Mouse (Mus musculus) frontal cortex, postnatal 25 days (tissue): ENCODE results near the gene Kcnh8.

Experiments used
- DNase-seq, 2 experiments: peaks; one replicate each; pipeline ENCODE4 v3.0.0; 2022; ENCODE audit warnings: low spot score in 2 of 2

Kcnh8 gene

DNA sequence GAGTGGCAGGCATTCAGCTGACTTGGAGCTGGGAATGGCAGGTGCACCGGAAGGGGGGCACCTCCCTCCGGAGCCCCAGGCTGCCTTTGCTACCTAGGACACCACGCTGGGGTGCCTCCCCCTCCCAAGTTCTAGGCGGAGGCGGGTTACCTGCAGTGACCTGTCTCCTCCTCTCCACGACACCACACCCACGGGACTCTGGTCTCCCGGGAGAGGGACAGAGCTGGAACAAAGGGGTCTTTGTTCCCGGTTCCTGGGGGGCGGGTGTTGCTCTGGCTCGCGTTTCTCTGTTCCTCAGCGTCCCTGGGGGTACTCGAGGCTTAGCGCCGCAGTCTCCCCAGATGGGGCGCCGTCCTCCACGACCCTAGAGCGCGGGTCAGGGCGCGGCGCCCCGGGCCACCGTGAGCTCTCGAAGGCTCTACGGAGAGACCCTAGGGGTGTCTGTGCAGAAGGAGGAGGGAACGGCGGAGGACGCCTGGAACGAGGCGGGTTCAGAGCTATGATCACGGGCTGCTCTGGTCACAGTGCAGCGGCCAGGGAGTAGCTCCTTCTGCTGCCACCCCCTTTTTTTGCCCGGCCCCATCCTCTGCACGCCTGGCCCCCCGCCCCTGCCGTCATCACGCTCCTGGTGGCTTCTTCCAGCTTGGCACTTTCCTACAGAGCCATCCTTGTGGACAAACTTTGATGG is at the start of gene Kcnh8:
TSS of gene Kcnh8 (plus strand) at position 617 of the 688 bp plus-strand sequence.
- DNase-seq = peak in 1 of 2 experiments; percentile 5

DNA sequence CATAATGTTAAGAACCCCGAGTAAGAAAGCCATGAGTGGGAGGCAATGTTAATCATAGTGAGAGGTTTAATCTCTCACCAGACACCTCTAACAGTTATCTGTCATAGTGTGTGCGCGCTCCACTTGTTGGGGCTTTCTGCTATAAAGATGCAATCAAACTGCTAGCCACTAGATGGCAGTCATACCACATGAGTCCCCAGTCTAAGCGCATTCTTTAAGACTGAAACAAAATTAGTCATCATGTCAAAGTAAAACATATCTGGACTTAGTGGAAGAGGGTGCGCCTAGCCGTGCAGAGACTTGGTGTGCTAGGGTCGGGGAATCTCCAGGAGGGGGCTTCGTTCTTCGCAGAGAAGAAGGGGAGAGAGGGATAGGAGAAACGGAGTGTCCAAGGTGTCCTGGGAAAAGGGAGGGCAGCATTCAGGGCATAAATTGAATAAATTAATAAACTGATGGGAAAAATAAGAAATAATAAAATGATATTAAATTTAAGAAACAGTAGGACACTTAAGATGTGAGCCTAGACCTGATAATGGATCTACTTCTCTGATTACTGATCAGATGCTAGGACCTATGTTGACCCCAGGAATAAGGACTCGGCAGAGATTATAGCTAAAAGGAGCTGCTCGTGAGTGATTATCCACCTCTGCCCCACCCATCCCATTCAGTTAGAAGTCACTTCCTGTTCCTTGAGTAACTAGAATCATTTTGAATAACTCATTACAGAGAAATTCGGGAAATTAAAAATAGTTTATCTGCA is 42.4 kb upstream of the Kcnh8 start:
- peak; percentile 5 to 37 for DNase-seq

DNA sequence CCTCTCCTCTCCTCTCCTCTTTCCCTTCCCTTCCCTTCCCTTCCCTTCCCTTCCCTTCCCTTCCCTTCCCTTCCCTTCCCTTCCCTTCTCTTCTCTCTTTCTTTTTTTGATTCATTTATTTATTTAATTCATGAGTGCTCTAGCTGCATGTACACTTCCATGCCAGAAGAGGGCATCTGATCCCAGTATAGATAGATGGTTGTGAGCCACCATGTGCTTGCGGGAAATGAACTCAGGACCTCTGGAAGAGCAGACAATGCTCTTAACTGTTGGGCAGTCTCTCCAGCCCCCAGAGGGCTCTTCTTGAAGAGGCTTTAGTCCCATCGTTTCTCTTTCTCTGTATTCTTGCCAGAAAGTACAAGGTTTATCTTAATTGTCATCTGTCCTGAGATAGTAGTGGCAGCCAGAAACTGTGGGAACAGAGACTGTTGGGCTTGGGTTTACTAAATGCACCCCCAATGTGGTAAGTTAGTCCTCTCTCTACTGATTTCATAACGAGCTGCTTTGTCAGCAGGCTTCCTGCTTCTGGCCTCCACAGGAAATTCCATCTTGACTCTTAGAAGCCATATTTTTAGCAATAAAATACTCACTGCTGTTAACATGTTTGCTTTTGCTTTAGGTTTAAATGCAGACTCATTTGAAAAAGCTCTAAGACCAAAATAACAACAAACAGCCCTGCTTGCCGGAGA is 36.9 kb upstream of the Kcnh8 start:
- no peak for DNase-seq

DNA sequence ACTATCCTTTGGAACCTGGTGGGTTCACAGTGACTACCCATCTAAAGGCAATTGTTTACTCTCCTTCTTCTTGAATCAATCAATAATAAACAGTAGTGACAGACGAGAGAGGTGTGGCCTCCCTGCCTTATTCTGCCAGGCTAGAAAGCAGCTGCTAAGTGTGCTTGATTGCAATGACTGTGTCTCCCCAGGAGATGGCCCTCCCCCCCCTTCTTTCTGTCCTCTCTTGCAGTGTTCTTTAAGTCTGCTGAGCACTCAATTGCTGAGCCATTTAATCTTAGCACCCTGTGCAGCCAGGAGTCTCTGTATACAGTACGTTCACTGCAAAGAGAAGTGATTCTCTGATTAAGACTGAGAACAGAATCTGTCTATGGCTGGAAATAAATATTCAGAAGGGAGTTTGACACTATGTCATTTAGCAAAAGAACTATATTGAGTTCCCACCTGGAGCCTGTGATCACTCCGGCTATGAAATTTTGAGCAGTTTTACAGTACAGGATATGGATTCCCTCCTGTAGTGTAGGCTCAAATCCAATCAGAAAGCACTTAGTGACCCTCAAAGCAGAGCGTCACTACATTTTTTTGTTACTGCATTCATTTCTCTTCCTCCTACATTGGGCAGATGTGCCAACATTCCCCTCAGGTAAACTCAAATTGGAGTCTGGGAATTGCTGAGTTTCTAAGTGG is 32.8 kb upstream of the Kcnh8 start:
- no peak for DNase-seq

DNA sequence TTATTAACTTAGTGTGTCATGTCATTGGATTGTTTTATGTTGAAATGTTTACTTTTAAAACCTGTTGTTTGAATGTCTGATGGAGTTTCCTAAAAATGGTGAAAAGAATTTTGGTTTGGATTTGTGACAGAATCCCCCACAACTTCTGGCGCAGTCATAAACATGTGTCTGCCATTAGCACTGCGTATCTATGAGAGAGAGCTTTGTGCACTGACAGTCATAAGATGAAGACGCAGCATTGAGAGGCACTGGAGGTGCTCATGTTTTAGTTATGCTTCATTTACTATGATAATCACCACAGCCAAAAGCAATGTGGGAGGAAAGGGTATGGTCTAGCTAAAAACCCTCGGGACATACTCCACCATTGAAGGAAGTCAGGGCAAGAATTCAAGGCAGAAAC is 30.3 kb upstream of the Kcnh8 start:
- DNase-seq = no peak

DNA sequence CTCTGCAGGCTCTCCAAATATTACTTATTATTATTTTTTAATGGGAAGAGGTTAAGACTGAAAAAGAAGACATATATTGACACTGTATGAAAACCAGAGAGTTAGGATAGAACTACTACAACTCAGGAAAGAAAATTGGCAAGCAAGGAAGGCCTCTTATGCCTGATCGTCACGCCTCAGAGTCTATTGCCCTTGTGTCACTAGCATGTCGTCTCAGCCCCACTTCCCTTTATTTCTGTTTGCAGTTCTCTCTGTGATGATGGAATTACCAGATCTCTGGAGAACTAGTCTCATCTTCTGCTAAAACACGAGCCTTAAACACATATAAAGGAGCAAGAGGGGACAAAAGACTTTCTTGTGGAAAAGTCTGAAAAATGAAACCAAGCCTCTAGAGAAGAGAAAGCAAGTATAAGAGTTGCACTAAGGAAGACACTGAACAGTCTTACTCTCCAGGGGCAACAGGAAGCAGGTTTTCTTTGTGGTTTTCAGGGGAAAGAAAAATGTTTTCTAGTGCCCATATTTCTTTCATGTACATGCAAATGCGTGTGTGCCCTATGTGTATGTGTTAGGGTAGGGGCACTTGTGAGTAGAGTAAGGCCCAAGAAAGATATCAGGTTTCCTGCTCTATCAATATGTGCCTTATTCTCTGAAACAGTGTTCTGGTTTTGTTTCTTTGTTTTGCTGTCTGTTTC is 10.9 kb upstream of the Kcnh8 start:
- DNase-seq = no peak

DNA sequence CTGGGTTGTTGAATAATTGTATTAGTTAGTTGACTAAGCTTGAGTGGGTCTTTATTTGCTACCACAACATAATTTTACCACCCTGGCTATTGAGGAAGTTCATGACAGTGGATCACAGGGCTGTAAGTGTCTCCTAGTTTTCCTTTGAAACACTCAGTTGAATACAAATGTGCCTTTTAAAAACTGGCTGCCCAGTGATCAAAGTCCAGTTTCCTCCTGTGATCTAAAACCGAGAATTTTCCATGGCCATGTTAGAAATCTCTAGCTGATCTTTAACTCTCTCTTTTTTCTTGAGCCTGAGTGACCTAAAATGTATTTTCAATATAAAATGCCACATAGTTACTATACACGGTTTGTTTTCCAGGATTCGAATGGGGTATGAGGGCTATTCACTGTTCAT is 3.4 kb upstream of the Kcnh8 start:
- DNase-seq = no peak

DNA sequence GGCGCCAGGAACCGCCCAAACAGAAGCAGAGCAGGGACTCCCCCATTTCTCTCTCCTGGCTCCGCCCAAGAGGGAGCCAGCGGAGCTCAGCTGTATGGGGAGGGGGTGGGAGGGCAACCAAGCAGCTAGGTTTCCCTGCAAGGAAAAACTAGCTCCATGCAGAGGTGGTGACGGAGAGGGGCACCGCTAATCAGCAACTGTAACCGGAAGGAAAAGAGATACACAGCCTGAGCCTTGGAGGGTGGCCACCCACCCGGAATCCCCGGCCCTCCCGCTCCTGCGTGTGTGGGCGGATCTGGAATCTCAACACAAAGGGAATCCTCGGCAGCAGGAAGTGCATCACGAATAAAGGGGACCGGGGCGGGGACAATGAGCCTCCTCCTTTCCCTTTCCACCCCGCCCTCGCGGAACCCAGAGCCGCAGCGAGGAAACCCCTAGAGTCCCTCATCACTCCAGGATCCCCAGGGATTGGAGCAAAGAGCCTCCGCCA is 1.6 kb upstream of the Kcnh8 start:
- peak; percentile 47 to 60 for DNase-seq

DNA sequence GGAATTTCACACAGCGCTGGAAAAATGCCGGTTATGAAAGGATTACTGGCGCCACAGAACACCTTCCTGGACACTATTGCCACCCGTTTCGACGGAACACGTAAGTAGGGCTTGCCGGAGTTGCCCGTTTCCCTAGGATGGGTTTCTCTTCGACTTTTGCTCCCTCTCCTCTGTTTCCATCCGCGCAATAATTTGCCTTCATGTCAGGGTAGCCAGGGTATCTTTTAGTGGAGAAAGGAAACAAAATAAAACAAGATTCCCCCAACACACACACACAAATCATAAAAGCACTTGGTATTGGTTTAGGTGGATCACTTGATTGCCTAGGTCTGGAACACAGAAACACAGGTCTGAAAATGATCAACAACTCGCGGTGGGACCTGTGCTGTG is 267 bp downstream of the Kcnh8 start:
- DNase-seq = no peak

DNA sequence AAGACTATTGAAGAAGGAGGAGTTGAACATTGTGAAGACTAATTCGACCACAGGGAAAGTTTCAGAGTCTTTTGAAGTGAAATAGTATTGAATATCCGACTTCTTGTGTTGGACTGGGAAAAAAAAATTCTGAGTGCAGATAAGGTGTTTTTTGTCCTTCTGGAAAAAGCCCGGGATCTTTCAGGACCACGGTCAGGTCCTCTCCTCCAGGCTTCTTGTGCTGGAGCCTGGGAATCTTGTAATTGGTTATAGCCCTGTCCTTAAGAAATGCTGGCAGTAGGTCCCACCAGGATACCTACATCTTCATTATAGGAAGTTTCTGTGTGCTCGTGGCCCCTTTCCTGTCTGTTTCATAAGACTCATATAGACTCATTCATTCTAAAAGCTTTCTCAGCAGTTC is 902 bp downstream of the Kcnh8 start:
- DNase-seq = no peak

DNA sequence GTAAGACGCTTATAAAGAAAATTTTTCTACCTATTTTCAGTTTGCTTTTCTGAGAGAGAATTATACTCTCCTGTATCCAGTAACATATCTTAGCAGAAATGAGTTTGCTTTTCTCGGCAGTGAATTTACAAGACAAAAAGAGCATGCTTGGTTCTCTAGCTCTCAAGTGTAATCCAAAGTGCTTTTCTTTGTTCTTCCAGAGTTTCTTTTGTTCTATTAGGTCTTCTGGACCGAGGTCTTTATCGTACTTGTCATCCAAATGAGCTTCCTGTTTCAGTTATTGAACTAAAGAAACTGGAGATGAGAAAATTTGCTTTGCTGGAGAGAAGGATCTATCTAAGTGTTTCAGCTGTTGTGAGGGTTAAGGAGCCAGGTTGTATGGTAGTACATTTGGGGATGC is 8.9 kb downstream of the Kcnh8 start:
- no peak for DNase-seq

DNA sequence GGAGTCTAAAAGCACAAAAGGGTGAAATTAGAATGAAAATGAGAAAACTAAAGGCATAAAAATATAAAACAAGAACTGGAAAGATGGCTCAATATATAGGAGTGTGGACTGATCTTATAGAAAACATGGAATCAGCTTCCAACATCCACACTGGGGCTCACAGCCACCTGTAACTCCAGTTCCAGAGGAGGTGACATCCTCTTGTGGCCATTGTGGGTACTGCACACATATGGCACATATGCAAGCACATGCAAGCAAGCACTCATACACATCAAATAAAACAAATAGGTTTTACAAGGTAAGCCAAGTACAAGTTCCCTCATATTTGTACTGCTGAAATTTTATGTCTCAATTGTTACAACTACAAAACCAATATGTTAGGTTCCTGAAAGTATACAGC is 46.7 kb downstream of the Kcnh8 start:
- no peak for DNase-seq

DNA sequence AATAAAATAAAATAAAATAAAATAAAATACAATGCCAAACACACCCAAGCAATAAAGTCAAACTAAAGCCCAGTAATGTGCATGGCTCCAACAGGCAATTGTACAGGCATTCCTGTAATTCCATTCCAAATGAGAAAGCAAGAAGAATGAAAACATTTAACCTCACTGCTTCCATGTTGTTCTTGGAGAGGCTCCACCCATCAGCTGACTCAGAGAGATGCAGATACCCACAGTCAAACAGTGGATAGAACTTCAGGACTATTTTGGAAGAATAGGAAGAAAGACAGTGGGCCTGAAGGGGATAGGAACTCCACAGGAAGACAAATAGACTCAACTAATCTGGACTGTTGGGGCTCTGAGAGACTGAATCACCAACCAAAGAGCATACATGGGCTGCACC is 89.5 kb downstream of the Kcnh8 start:
- no peak for DNase-seq

DNA sequence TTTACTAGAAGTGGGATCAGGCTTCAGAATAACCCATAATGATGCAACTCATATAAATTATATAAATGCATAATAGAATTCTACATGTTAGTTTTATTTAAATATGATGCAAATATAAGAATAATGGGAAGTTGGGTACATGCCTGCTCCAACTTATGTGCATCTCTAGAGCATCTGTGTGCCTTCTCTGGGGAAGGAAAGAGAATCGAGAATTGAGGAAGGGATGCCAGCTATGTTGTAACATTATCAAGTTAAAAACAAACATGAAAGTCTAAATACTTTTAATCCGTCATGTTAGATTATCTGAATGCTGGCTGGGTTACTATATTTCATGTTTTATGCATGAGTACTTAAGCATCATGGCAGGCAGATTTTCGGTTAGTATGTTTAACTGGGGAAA is 99.4 kb downstream of the Kcnh8 start:
- no peak for DNase-seq

DNA sequence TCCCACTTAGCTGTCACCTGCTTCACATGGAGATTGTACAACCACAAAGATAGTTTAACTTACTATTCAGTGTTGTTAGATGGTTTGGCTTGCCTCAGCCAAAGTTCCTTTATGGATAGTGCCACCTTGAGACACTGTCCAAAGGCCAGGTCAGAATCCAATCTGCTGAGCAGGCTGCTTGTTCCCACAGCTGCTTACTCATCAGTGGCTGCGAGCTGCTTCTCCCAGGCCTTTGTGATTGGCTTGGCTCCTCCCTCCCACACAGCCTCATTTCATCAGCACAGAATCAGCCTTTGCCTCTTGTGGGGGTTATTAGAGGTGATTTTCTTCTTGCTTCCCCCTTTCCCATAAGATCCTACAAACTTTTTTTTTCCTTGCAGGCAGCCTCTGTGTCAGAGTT is 109.8 kb downstream of the Kcnh8 start:
- no peak for DNase-seq

DNA sequence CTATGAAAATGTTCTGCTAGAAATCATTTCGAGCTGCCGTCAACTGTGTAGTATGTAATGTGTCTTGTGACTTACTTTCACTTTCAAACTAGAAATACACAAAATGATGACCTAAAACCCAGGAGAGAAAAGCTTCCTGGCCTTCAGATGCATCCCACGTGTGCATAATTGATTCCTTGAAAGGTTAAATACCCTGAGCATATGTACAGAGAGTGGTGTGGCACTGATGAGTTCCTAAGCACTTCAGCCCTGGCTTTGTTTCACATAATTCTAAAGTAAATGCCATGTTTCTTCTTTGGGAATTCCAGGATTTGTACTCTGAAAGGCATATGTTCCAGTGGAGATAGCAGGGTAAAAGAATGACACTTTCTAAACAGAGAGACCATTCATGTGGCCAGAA is 119.7 kb downstream of the Kcnh8 start:
- DNase-seq = no peak

DNA sequence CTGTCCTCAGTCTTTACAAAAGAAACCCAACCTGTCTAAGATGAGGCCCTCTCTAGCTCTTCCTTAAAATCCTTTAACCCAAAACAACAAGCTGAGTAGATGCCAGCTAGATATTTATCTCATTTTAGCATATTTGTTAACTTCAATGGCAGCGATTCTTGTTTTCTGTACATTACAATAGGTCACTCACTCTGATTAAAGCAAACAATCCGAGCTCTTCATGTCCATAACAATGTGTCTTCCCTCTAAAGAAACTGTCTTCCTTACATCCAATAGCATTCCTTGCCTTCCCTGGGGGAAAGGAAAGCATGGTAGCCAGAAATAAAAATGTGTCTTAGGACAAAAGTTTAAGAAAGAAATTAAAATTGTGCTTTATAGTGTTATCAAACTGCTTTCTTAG is 126.3 kb downstream of the Kcnh8 start:
- DNase-seq = no peak

DNA sequence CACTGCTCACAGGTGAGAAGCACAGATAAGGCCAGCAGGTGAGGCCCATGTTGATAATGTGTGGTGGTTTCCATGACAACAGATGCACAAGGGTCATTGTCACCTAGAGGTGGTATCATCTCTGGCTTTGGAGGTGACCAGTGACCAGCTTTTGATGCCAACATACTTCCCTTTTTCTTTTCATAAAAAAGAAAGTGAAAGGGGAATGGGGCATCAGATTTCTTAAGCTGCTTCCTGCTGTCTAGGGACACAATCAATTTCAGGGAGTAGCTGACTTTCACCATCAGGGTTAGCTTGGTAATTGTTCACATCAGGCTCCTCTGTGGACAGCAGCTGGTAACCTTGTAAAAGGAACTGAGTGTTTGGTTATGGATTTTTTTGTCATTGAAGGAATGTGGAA is 135.9 kb downstream of the Kcnh8 start:
- no peak for DNase-seq

DNA sequence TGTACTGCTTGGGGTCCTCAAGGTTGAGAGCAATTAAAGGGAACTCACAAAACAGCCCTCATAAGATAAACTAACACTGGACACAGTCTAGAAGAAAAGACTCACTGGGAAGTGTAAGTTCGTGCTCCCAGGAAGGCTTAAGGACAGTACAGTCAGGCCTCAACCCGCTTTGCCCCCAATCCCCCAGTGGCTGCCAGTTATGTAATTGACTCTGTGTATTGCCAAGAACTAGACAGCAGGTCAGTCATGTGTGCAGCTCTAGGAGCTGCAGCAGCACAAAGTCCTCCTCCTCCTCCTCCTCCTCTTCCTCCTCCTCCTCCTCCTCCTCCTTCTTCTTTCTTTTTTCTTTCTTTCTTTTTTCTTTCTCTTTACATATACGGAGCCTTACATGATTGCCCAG is 185.6 kb downstream of the Kcnh8 start:
- DNase-seq = no peak

DNA sequence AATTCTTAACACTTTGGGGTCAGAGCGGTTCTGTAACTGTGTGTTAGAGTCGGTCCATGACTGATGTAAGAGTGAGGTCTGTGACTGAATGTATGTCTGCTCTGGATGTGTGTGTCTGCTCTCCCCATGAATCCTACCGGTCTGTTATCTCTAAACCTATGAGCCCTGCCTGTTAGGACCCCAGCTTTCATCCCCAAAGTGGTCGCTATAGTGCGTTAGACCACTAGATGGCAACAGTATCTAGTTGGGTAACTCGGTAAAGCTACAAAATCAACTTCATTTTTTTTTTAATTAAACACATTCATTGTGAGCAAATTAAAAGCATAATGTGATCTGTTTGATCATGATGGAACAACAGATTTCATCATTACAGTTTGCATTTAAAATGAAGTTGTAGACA is 202.0 kb downstream of the Kcnh8 start:
- DNase-seq = no peak

DNA sequence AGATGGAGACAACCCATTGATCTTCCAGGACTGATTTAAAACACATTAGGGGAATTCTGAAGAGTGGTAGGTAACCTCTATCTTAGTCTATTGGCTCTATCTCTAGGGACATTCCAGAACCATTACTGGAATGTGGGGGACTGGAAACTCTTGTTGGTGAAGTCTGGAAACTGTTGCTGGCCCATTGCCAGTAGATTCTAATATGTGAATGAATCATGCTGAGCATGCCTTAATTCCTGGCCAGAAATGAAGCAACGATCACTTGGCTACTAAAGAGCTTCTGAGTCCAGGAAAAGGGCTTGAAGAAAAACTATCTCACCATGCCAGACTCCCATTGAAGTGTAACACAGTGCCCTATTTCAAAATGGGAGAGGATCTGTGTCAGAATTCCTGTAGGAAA is 208.3 kb downstream of the Kcnh8 start:
- DNase-seq = no peak

DNA sequence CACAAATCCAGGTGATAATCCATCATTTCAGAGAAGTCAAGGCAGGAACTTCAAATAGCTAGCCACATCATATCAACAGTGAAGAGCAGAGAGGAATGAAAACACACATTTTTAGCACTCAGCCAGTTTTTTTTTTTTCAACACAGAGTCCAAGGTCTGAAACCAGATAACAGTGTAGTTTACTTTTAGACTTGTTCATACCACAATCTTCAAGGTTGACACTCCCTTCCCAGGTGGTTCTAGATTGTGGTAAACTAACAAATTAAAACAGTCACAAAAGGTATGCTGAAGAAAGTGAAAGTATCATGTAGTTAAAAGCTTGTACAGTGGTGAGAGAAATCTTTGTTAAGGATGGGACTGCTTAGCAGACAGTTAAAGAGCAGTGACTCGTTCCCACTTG is 216.5 kb downstream of the Kcnh8 start:
- no peak for DNase-seq
